Mouse (Mus musculus): ENCODE data around the gene Sppl2b.

- TF ChIP-seq GATA1 (IDR thresholded peaks at IDR 0.05; ENCODE audit: low read length) (no peak), TAL1 (IDR thresholded peaks at IDR 0.05; ENCODE audit: low read length) (no peak)
Observed at GRCm38 (mm10) chr10:80835617-80836016, 19.5 kb upstream of the Sppl2b start.
